Mouse (Mus musculus) midbrain, postnatal 0 days (tissue): ENCODE measurements at regions not wholly inside any gene's neighbourhood (a gene's known extent, or its start where the extent isn't known, plus 50 kb on each side); places are given as distances from the start of the nearest gene placed in this dataset.

Experiments
- ATAC-seq: fragments of 200-750 bp; cut with Nextera tagmentation; 2 replicates; pipeline ENCODE4 v1.8.0; 2017; ENCODE audit warnings: moderate number of reproducible peaks, mild to moderate bottlenecking, moderate TSS enrichment, moderate library complexity; ENCODE audit not compliant: low FRiP score
- DNase-seq: peaks from one replicate; pipeline ENCODE4 v3.0.0-alpha.2; 2015; ENCODE audit warnings: low spot score
- H3K27ac ChIP-seq: fragments of 300-500 bp; sonication (generic); 2 replicates; pipeline ENCODE4 v1.5.1; 2014; ENCODE audit warnings: low read depth, mild to moderate bottlenecking, low read length, mixed read lengths
- H3K27me3 ChIP-seq: fragments of 300-500 bp; sonication (generic); 2 replicates; pipeline ENCODE4 v1.6.1; 2014; ENCODE audit warnings: low read length, control low read depth, mixed read lengths; ENCODE audit not compliant: insufficient read depth
- H3K36me3 ChIP-seq: fragments of 300-500 bp; sonication (generic); 2 replicates; pipeline ENCODE4 v1.6.1; 2014; ENCODE audit warnings: low read length, control low read depth, mixed read lengths; ENCODE audit not compliant: insufficient read depth
- H3K4me1 ChIP-seq: fragments of 300-500 bp; sonication (generic); 2 replicates; pipeline ENCODE4 v1.6.1; 2014; ENCODE audit warnings: mild to moderate bottlenecking, control low read depth, antibody characterized with exemption, low read length, mixed read lengths; ENCODE audit not compliant: insufficient read depth
- H3K4me2 ChIP-seq: fragments of 300-500 bp; sonication (generic); 2 replicates; pipeline ENCODE4 v1.6.1; 2014; ENCODE audit warnings: low read depth, mild to moderate bottlenecking, low read length, mixed read lengths; ENCODE audit not compliant: poor library complexity, severe bottlenecking
- H3K4me3 ChIP-seq: fragments of 300-500 bp; sonication (generic); 2 replicates; pipeline ENCODE4 v1.5.1; 2014; ENCODE audit warnings: low read depth, mild to moderate bottlenecking, low read length, moderate library complexity
- H3K9ac ChIP-seq: fragments of 300-500 bp; sonication (generic); replicated peaks from 2 replicates; pipeline ENCODE4 v1.6.1; 2014; ENCODE audit warnings: mild to moderate bottlenecking, low read length, moderate library complexity, mixed read lengths; ENCODE audit not compliant: poor library complexity, severe bottlenecking
- H3K9me3 ChIP-seq: fragments of 300-500 bp; sonication (generic); 2 replicates; pipeline ENCODE4 v1.6.1; 2016; ENCODE audit warnings: low read length, control low read depth
- CTCF ChIP-seq: IDR thresholded peaks from 2 replicates; pipeline ENCODE4 v1.5.1; 2016; ENCODE audit warnings: antibody characterized with exemption, mild to moderate bottlenecking
- WGBS: fragments of 180-500 bp; shearing (Covaris S2); extraction: QIAGEN DNeasy Blood & Tissue Kit; methylation state at CpG from one replicate; pipeline ENCODE4 v1.1.7; 2014; 5-methylcytosine and 5-hydroxymethylcytosine counted together

DNA sequence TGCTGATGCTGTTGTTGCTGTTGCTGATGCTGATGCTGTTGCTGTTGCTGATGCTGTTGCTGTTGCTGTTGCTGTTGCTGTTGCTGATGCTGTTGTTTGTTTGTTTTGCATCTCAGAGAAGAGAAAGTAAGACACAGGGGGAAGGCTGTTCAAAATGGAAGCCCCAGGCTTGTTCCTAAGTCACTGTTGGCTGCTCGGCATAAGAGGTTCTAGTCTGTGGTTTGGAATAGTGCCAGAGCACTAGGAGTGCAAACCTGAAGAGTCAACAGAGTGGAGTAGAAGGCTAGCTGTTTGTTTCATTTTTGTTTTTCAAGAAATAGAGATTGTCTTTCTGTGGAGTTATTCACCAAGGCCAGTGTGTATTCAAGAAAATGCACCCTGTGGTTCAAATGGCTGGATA is 75.1 kb upstream of the Nkx2-2 start:
- Histone ChIP-seq H3K27me3 (no peaks in the 10 kb centered on the region), H3K4me1 (no peaks in the 10 kb centered on the region), H3K27ac (no peak overlapping the region), H3K4me2 (no peak overlapping the region), H3K9ac (no peak overlapping the region), H3K4me3 (no peak overlapping the region), H3K36me3 (no peaks in the 10 kb centered on the region), H3K9me3 (no peaks in the 10 kb centered on the region)
- 39% methylated on average over 1 of the region's 1 CpGs for WGBS
- DNase-seq (no peak), ATAC-seq (no peak)
- TF ChIP-seq CTCF = no peak

DNA sequence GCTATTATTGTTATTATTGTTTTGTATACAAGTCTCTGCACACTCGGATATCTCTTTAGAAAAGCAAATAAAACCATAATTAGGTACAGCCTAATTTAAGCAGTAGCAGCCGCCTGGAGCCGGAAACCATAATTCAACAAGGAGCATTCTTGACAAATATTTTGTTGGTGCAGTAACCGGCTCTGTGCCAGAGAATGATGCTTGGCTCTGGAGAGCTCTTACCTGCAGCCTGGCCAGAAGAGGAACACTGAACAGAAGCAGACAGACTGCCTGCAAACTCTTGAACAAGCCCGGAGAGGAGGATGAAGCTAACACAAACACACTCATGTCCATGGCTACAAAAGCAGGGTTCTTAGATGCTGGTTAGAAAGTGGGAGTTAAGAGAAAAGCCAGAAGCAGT is 73.9 kb upstream of the Nkx2-2 start:
- WGBS = 83% methylated on average over 5 of the region's 5 CpGs
- Histone ChIP-seq H3K27me3 (no peaks in the 10 kb centered on the region), H3K9ac (no peak overlapping the region), H3K27ac (no peak overlapping the region), H3K4me2 (no peak overlapping the region), H3K9me3 (no peaks in the 10 kb centered on the region), H3K4me1 (no peaks in the 10 kb centered on the region), H3K4me3 (no peak overlapping the region), H3K36me3 (no peaks in the 10 kb centered on the region)
- ATAC-seq (no peak), DNase-seq (peak; percentile 26)
- no peak for TF ChIP-seq CTCF

DNA sequence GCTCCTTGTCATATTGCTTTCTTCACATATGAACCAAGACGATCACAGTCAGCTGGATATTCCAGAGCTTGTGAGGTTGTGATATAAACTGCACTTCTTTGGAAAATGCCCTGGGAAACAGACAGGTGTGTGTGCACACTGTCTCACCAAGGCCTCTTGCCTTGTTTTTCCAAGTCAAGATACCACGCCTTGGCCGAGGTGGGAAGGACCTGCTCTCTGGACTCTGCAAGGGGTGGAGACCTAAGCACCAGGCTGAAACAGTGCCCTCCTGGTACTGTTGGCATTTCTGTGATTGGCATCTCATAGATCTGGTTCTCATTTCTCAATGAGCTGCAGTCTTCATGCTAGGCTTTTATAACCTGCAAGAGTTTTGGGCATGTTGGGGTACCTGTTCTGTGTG is 73.2 kb upstream of the Nkx2-2 start:
- DNase-seq (no peak), ATAC-seq (no peak)
- Histone ChIP-seq H3K36me3 (no peaks in the 10 kb centered on the region), H3K9me3 (no peaks in the 10 kb centered on the region), H3K9ac (no peak overlapping the region), H3K4me3 (no peak overlapping the region), H3K4me1 (no peaks in the 10 kb centered on the region), H3K27me3 (no peaks in the 10 kb centered on the region), H3K4me2 (no peak overlapping the region), H3K27ac (no peak overlapping the region)
- 95% methylated on average over 3 of the region's 3 CpGs for WGBS
- no peak for TF ChIP-seq CTCF

DNA sequence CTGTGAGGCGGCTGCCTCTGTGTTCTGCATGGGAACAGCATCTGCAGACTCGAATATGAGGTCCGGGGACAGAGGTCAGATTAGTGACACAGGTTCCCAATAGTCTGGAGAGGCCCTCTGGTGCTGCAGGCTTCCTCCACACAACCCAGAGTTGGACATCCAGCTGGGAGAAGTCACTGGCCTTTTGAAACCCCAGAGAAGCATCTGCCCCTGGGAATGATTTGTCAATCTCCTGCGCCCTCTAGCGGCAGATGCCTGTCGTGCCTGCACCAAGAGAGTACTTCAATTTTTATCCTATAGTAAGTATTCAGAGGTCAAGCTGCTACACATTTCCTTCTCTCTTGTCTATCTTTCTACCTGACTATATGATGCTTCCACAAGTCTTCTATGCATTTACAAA is 62.7 kb upstream of the Nkx2-2 start:
- Histone ChIP-seq H3K27me3 (no peaks in the 10 kb centered on the region), H3K9me3 (no peaks in the 10 kb centered on the region), H3K4me3 (no peak overlapping the region), H3K9ac (no peak overlapping the region), H3K4me2 (no peak overlapping the region), H3K36me3 (no peaks in the 10 kb centered on the region), H3K4me1 (no peaks in the 10 kb centered on the region), H3K27ac (no peak overlapping the region)
- 17% methylated on average over 6 of the region's 6 CpGs for WGBS
- peak; percentile 74 for TF ChIP-seq CTCF
- ATAC-seq = no peak
- DNase-seq = peak; percentile 75

DNA sequence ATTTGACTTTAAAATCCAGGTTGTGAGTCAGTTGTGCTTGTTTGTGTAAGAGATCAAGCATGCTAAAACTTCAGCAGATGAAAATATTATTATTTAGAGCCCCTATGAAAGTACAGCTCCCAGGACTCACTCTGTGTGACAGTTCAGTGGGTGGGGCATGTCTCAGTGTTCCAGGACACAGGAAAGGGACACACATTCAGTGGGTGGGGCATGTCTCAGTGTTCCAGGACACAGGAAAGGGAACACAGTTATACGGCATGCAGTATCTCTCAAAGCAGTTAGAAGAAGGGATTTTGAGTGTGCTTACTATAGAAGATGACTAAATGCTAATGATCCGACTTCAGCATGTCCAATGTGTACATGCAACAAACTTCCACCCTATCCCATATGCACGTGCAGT is 60.9 kb upstream of the Nkx2-2 start:
- no peaks in the 10 kb centered on the region for H3K9me3 ChIP-seq
- no peak overlapping the region for H3K4me3 ChIP-seq
- no peaks in the 10 kb centered on the region for H3K36me3 ChIP-seq
- H3K27me3 ChIP-seq = no peaks in the 10 kb centered on the region
- WGBS = 86% methylated on average over 3 of the region's 3 CpGs
- DNase-seq = no peak
- H3K4me2 ChIP-seq = no peak overlapping the region
- H3K4me1 ChIP-seq = no peaks in the 10 kb centered on the region
- no peak for TF ChIP-seq CTCF
- H3K9ac ChIP-seq = no peak overlapping the region
- no peak for ATAC-seq
- H3K27ac ChIP-seq = no peak overlapping the region

DNA sequence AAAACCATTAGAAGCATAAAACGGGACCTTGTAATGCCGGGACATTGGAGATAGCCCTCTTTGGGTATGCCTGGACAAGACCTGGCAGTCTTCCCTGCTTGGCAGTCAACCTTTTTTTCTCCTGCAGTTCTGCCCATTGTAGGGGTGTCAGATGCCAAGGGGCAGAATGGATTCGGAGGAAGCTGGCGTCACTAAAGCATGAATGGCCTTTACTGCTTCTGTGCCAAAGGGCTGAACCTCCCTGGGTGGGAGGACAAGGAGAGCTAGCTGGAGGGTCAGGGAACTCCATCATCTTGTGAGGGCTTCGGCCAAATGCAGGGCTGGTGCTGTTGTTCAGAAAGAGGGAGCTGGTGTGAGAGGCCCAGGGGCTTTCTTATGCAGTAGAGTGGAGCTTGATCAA is 60.1 kb upstream of the Nkx2-2 start:
- Histone ChIP-seq H3K4me3 (no peak overlapping the region), H3K4me2 (no peak overlapping the region), H3K36me3 (no peaks in the 10 kb centered on the region), H3K27me3 (no peaks in the 10 kb centered on the region), H3K9ac (no peak overlapping the region), H3K27ac (no peak overlapping the region), H3K4me1 (no peaks in the 10 kb centered on the region), H3K9me3 (no peaks in the 10 kb centered on the region)
- no peak for TF ChIP-seq CTCF
- WGBS = 38% methylated on average over 5 of the region's 5 CpGs
- ATAC-seq (peak; percentile 69), DNase-seq (peak; percentile 81)
